Mouse (Mus musculus) heart, adult 9 months (tissue): ENCODE data around the gene AI837181.

ENCODE experiments used
- DNase-seq, 2 experiments: peaks; one replicate each; pipeline ENCODE4 v3.0.0; 2022; ENCODE audit warnings: low spot score in 2 of 2

Gene AI837181

GRCm38 (mm10) chr19:5445747-5446146 is 20.8 kb downstream of the AI837181 start:
- DNase-seq: no peak

- DNase-seq: peak; percentile 59 to 63
Measured at GRCm38 (mm10) chr19:5447515-5448353, 22.8 kb downstream of the AI837181 start, which contains the start of gene Fosl1. Gene Fosl1 (plus strand): TSS chr19:5447547.

GRCm38 (mm10) chr19:5448354-5449150 is 23.6 kb downstream of the AI837181 start:
- DNase-seq: no peak

- no peak for DNase-seq
Measured at GRCm38 (mm10) chr19:5449673-5450072, 24.7 kb downstream of the AI837181 start.

- no peak for DNase-seq
Measured at GRCm38 (mm10) chr19:5451766-5452165, 26.8 kb downstream of the AI837181 start.

- DNase-seq: no peak
Measured at GRCm38 (mm10) chr19:5455037-5455436, 30.1 kb downstream of the AI837181 start.

GRCm38 (mm10) chr19:5455568-5455967 is 30.6 kb downstream of the AI837181 start:
- DNase-seq: no peak

- DNase-seq: peak; percentile 62 to 80
Measured at GRCm38 (mm10) chr19:5456241-5456921, 31.4 kb downstream of the AI837181 start.

GRCm38 (mm10) chr19:5456922-5457745 is 32.2 kb downstream of the AI837181 start:
- DNase-seq: peak; percentile 97 to 98

- no peak for DNase-seq
Measured at GRCm38 (mm10) chr19:5457746-5458442, 33.0 kb downstream of the AI837181 start, which contains the start of gene Ccdc85b. Gene Ccdc85b (minus strand): TSS chr19:5457894.

GRCm38 (mm10) chr19:5459019-5459418 is 34.1 kb downstream of the AI837181 start:
- no peak for DNase-seq

GRCm38 (mm10) chr19:5459896-5460295 is 35.0 kb downstream of the AI837181 start:
- DNase-seq: no peak

- peak; percentile 87 to 88 for DNase-seq
Measured at GRCm38 (mm10) chr19:5460465-5460911, 35.5 kb downstream of the AI837181 start, which contains the start of gene Fibp. Gene Fibp (plus strand): TSS chr19:5460615.

GRCm38 (mm10) chr19:5461411-5461810 is 36.5 kb downstream of the AI837181 start:
- no peak for DNase-seq

- DNase-seq: no peak
Measured at GRCm38 (mm10) chr19:5463212-5463611, 38.3 kb downstream of the AI837181 start.

GRCm38 (mm10) chr19:5463791-5464562 is 39.0 kb downstream of the AI837181 start:
- DNase-seq: peak in 1 of 2 experiments; percentile 42

GRCm38 (mm10) chr19:5465037-5465436 is 40.1 kb downstream of the AI837181 start:
- no peak for DNase-seq

GRCm38 (mm10) chr19:5466916-5467500 is 42.1 kb downstream of the AI837181 start:
- DNase-seq: no peak

- DNase-seq: no peak
Measured at GRCm38 (mm10) chr19:5468374-5468773, 43.4 kb downstream of the AI837181 start, which contains the start of gene Ctsw. Gene Ctsw (minus strand): TSS chr19:5468507.
